Mouse (Mus musculus) G1E (cell line): Measurements from ENCODE around the gene Rsph6a.

ENCODE experiments used
- CTCF ChIP-seq: IDR thresholded peaks from 2 replicates; pipeline ENCODE4 v1.5.1; 2012; ENCODE audit warnings: low read depth, low read length, inconsistent platforms, mixed read lengths
- GATA2 ChIP-seq: IDR thresholded peaks from 2 replicates; pipeline ENCODE4 v1.6.1; 2012; ENCODE audit warnings: low read depth, low read length, inconsistent platforms, borderline replicate concordance
- POLR2AphosphoS5 ChIP-seq: IDR thresholded peaks from 2 replicates; pipeline ENCODE4 v1.6.1; 2012; ENCODE audit warnings: low read depth, low read length, inconsistent platforms; ENCODE audit not compliant: insufficient replicate concordance
- TAL1 ChIP-seq: conservative IDR thresholded peaks from 2 replicates; pipeline ENCODE4 v1.6.1; 2012; ENCODE audit warnings: low read depth, low read length, inconsistent platforms, mixed read lengths

GRCm38 (mm10) chr7:19085495-19085894, 31.0 kb downstream of the Rsph6a start:
- TF ChIP-seq CTCF (no peak), POLR2AphosphoS5 (no peak), GATA2 (no peak), TAL1 (no peak)
